Mouse (Mus musculus): ENCODE results near the gene Hnf1a.

Hnf1a gene

DNA sequence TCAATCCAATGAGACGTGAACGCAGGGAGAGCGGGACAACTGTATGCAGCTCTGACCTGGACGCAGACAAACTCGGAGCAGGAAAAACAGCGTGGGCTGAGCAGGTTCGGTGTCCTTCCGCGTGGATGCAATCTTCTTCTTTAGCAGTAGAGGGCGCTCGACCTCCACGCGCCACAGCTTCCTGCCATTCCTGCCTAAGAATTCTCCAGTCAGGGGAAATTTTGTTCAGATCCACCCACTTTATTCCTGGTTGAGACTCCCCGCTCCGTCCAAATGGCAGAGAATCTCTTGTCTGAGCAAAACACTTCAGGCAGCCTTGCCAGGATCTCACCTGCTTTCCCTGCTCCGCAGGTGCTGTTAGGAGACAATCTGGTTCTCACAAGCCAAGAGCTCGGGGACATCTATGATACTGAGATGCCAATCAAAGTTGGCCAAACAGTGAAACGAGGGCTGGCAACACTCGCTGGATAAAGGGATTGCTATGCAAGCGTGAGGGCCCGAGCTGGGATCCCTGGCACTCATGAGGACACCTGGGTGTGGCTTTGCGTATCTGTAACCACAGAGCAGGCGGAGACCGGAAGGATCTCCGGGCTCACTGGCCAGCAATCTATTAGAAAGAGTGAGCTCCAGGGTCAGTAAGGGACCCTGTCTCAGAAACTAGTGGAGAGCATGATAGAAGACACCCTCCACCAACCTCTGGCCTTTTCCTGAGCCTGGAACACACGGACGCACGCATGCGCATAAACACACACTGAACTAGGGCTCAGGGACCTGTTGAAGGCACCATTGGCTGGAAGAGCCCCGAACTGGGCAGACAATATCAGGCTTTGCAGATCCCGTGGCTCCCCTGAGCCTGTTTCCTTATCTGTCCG is 8.6 kb upstream of the Hnf1a start:
- DNase-seq (ENCODE audit: low read depth, low spot score) = peak; percentile 89

DNA sequence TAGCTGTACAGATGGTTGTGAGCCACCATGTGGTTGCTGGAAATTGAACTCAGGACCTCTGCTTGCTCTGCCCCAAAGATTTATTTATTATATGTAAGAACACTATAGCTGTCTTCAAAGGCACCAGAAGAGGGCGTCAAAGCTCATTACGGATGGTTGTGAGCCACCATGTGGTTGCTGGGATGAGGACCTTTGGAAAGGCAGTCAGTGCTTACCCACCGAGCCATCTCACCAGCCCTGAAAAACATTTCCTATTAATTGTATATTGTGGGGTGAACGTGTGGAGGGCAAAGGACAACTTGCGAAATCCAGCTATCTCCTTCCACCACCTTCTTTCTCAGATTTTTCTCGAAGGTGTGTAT is 8.0 kb upstream of the Hnf1a start:
- DNase-seq (ENCODE audit: low read depth, low spot score) = peak; percentile 85

DNA sequence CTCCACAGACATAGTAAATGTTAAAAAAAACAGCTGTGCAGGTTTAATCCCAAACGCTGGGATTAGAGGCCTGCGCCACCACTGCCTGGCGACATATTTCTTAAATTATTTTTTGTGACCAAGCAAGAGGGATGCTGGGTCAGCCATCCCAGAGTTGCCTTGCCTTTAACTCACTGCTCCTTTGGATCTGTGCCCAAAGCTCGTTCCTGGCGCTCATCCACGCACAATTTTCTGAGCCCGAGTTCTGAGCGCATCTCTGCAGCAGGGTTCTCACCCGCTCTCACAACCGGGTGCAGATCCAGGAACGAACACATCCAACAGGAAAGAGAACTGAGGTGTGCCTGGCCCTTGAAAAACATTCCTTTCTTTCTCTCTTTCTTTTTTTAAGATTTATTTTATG is 7.6 kb upstream of the Hnf1a start:
- peak; percentile 27 for DNase-seq (ENCODE audit: low read depth, low spot score)

- no peak for DNase-seq (ENCODE audit: low read depth, low spot score)
Observed at GRCm38 (mm10) chr5:114976935-114977334, 6.0 kb upstream of the Hnf1a start.

GRCm38 (mm10) chr5:114973131-114973530 is 2.2 kb upstream of the Hnf1a start:
- no peak for DNase-seq (ENCODE audit: low read depth, low spot score)

GRCm38 (mm10) chr5:114972201-114972600 is 1.3 kb upstream of the Hnf1a start:
- DNase-seq (ENCODE audit: low read depth, low spot score) = no peak

DNA sequence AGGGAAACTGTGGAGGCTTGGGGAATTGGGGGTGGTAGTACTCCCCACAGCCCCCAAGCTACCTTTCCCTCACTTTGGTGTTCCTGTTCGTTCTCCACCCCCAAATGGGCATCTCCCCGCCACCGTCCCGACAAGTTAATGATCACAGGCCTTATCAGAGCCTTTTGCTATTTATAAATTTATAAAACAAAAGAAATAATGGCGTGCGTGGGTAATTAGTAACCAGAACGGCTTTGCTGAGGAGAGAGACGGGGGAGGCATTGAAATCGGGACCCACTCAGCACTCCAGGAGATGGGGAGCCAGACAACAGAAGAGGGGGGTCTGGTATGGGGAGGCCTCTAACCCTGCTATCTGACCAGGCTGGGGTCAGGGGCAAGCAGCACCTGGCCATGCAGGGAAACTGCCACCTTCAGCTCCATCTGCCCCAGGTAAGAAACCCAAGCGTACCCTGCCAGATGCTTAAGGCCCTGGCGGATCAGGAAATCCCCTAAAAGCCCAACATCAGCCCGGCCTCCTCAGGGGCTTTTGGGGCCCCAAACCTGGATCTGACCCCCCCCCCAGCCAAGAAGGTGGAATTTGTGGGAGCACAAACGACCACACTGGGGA is 1.2 kb downstream of the Hnf1a start:
- DNase-seq (ENCODE audit: low read depth, low spot score) = no peak

- DNase-seq (ENCODE audit: low read depth, low spot score) = no peak
Observed at GRCm38 (mm10) chr5:114969064-114969463, 1.8 kb downstream of the Hnf1a start.

DNA sequence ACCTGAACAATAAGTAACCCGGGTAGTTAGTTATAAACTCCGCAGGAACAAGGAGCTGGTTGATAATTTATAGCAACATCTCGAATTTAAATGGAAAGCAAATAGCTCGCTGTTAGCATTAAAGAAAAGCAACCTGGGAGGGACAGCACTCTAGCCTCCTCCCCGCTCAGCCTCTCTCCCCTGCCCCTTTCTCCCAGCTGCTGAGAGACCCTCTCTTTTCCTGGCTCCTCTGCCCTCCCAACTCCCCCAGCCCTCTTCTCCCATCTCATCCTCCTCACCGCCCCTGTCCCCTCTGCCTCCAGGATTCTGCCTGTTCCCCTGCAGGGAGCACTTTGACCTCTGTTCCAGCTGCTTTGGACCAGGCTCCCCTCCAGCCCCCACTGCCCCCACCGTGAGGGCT is 2.2 kb downstream of the Hnf1a start:
- no peak for DNase-seq (ENCODE audit: low read depth, low spot score)

GRCm38 (mm10) chr5:114967523-114968268 is 3.2 kb downstream of the Hnf1a start:
- no peak for DNase-seq (ENCODE audit: low read depth, low spot score)

GRCm38 (mm10) chr5:114964967-114965898 is 5.7 kb downstream of the Hnf1a start:
- DNase-seq (ENCODE audit: low read depth, low spot score) = no peak

DNA sequence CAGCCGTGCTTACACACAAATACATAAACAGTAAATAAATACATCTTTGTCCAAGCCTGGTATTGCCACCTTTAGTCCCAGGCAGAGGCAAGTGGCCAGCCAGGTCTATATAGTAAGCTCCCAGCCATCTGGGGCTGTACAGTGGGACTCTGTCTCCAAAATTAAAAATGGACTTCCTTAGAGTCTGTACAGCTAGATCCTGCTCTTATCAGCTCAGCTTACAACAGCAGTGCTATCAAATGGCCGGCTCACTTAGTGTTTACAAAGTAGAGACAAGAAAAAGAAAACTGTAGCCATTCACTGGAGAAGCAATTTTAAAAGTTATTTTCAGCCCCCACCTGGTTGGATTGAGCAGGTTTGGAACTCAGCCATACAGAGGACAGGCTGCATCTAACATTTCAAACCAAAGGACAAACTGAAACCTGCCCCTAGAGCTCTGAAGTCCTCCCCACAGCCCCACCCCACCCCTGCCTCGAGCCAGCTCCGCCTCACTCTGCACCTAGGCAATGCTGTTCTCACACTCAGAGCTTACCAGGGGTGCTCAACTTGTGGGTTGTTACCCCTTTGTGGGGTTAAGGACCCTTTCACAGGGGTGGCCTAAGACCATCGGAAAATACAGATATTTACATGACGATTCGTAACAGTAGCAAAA is 6.5 kb downstream of the Hnf1a start:
- DNase-seq (ENCODE audit: low read depth, low spot score) = no peak

- no peak for DNase-seq (ENCODE audit: low read depth, low spot score)
Observed at GRCm38 (mm10) chr5:114961590-114962360, 9.1 kb downstream of the Hnf1a start.

GRCm38 (mm10) chr5:114958069-114958468 is 12.8 kb downstream of the Hnf1a start:
- DNase-seq (ENCODE audit: low read depth, low spot score) = no peak

DNA sequence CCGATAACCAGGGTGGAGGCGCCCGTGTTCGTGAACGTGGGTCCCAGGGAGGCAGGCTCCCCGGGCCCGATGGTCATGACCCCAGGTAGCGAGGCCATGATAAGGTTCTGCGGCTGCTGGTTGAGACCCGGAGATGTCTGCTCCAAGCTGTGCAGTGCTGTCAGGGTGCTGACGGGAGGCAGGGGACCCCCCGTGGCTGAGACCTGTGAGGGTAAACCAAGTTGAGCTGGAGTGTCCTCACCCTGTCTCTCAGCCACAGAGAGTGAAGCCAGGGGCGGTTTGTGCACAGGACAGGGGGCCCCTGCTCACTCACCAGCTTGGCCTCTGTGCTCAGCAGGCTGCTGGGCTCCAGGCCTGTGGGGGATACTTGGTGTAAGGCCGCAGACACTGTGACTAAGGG is 17.6 kb downstream of the Hnf1a start:
- DNase-seq (ENCODE audit: low read depth, low spot score) = no peak

GRCm38 (mm10) chr5:114951279-114951880 is 19.5 kb downstream of the Hnf1a start:
- no peak for DNase-seq (ENCODE audit: low read depth, low spot score)

- DNase-seq (ENCODE audit: low read depth, low spot score) = no peak
Observed at GRCm38 (mm10) chr5:114950669-114951068, 20.2 kb downstream of the Hnf1a start.

DNA sequence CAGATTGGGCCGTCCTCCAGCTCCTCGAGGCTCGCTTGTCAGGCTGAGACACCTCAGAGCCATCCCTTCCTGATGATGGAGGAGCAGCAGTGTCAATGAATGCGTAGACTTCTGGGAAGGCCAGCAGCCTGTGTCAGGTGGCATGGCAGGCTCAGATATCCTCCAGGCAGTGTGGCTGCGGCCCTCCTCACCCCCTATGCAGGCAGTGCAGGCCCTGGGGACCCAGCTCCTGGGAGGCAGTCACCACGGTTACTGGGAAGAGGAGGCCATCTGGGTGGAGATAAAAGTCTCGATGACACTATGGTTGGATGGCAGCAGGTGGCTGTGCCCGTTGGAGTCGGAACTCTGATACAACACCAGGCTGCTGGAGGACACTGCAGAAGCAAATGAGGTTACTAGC is 21.1 kb downstream of the Hnf1a start:
- DNase-seq (ENCODE audit: low read depth, low spot score) = no peak

- no peak for DNase-seq (ENCODE audit: low read depth, low spot score)
Observed at GRCm38 (mm10) chr5:114949316-114949715, 21.6 kb downstream of the Hnf1a start.

DNA sequence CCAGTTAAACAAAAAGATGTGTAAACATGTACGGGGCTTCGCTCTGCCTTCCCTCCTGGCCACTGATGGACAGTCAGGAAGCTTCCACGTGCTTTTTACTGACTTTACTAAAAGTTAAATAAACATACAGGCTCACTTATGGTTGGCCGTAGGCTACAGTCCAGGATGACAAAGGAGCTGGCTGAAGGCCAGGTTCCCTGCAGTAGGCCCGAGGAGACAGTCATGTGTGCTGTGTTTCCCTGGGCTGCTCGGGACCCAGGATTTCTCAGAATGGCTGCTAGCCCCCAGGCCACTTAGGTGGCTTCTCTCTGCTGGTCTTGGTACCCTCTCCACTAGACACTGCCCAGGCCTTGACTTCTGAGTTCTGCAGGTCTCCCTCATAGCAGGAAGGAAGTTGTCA is 22.0 kb downstream of the Hnf1a start:
- peak; percentile 92 for DNase-seq (ENCODE audit: low read depth, low spot score)
